Mouse (Mus musculus) hindbrain, embryonic 15.5 days (tissue): ENCODE data around the gene Rtkn2. TPM values are rescaled to one million over a fixed set of nuclear protein-coding genes. Genes with fewer than 3 reads are reported as not detected.

Source experiments
- ATAC-seq: fragments of 200-750 bp; cut with Nextera tagmentation; 2 replicates; pipeline ENCODE4 v1.8.0; 2017; ENCODE audit warnings: low read depth, moderate number of reproducible peaks, moderate TSS enrichment; ENCODE audit not compliant: low FRiP score
- H3K27ac ChIP-seq: fragments of 300-500 bp; sonication (generic); replicated peaks from 2 replicates; pipeline ENCODE4 v1.5.1; 2015; ENCODE audit warnings: mild to moderate bottlenecking, inconsistent platforms
- H3K27me3 ChIP-seq: fragments of 300-500 bp; sonication (generic); 2 replicates; pipeline ENCODE4 v1.6.1; 2015; ENCODE audit warnings: control low read depth, inconsistent platforms
- H3K36me3 ChIP-seq: fragments of 300-500 bp; sonication (generic); 2 replicates; pipeline ENCODE4 v1.6.1; 2015; ENCODE audit warnings: control low read depth, inconsistent platforms
- H3K4me1 ChIP-seq: fragments of 300-500 bp; sonication (generic); replicated peaks from 2 replicates; pipeline ENCODE4 v1.6.1; 2015; ENCODE audit warnings: control low read depth, inconsistent platforms
- H3K4me2 ChIP-seq: fragments of 300-500 bp; sonication (generic); 2 replicates; pipeline ENCODE4 v1.6.1; 2015; ENCODE audit warnings: moderate library complexity, mild to moderate bottlenecking, inconsistent platforms
- H3K4me3 ChIP-seq: fragments of 300-500 bp; sonication (generic); 2 replicates; pipeline ENCODE4 v1.5.1; 2015; ENCODE audit warnings: mild to moderate bottlenecking, inconsistent platforms
- H3K9ac ChIP-seq: fragments of 300-500 bp; sonication (generic); 2 replicates; pipeline ENCODE4 v1.6.1; 2015; ENCODE audit warnings: inconsistent platforms
- H3K9me3 ChIP-seq: fragments of 300-500 bp; sonication (generic); 2 replicates; pipeline ENCODE4 v1.6.1; 2016; ENCODE audit warnings: control low read depth, inconsistent platforms
- WGBS: fragments of 180-500 bp; shearing (Covaris S2); methylation state at CpG from one replicate; pipeline ENCODE4 v1.1.7; 2015; 5-methylcytosine and 5-hydroxymethylcytosine counted together
- polyA plus RNA-seq: library from polyadenylated mRNA; unstranded; fragments of >200 nt; fragmentation: Nextera tagmentation; extraction: Ambion mirVana; gene quantifications from 2 replicates; pipeline ENCODE4 v1.2.1, GENCODE M21; 2015

Gene Rtkn2
- polyA plus RNA-seq, 1 experiment from 2014 or later, result 4.3 TPM

DNA sequence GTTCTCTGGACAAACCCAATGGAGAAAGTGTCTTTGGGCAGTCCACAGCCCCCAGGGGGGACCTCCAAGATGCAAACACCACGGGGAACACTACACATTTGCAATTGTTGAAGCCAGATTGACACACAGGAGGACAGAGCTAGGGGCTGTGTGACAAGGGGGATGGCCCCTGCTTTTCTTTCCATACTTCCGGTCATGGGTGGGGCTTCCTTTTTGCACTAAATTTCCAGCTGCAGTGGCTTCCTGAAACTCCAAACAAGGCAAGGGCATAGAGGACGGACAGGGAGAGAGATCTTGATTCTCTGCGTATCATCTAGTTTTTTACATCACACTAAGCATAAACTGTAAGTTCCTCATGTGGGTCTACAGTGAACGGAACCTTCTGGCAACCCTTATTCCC lies 88.6 kb downstream of the Rtkn2 start:
- H3K27ac ChIP-seq, result no peak overlapping the region
- WGBS, result 82% methylated on average over 5 of the region's 5 CpGs
- H3K9me3 ChIP-seq, result no peaks in the 10 kb centered on the region
- peaks cover 14% of the 10 kb centered on the region for H3K4me1 ChIP-seq
- no peaks in the 10 kb centered on the region for H3K36me3 ChIP-seq
- H3K9ac ChIP-seq, result no peak overlapping the region
- no peak for ATAC-seq
- H3K4me2 ChIP-seq, result no peak overlapping the region
- no peaks in the 10 kb centered on the region for H3K27me3 ChIP-seq
- no peak overlapping the region for H3K4me3 ChIP-seq

DNA sequence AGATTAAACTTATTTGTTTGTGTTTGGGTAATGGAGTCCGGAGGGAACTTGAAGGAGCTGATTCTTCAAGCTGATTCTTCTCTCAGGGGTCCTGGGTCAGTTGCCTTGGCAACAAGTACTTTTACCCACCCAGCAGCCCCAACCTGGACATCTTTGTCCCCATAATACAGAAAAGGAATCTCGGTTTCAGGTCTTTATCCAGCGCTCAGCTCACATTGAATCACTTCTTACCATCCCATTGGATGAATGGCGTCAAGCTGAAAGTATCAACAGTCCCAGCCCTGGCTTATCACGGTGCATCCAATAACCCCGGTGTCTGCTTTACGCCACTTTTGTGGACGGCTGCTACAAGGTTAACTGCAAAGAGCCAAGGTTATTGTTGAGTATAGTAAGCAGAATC lies 89.1 kb downstream of the Rtkn2 start:
- H3K9me3 ChIP-seq, result no peaks in the 10 kb centered on the region
- no peak overlapping the region for H3K4me2 ChIP-seq
- H3K9ac ChIP-seq, result no peak overlapping the region
- no peaks in the 10 kb centered on the region for H3K27me3 ChIP-seq
- no peaks in the 10 kb centered on the region for H3K36me3 ChIP-seq
- H3K27ac ChIP-seq, result no peak overlapping the region
- no peak for ATAC-seq
- H3K4me3 ChIP-seq, result no peak overlapping the region
- WGBS, result 84% methylated on average over 8 of the region's 8 CpGs
- H3K4me1 ChIP-seq, result peaks cover 14% of the 10 kb centered on the region

DNA sequence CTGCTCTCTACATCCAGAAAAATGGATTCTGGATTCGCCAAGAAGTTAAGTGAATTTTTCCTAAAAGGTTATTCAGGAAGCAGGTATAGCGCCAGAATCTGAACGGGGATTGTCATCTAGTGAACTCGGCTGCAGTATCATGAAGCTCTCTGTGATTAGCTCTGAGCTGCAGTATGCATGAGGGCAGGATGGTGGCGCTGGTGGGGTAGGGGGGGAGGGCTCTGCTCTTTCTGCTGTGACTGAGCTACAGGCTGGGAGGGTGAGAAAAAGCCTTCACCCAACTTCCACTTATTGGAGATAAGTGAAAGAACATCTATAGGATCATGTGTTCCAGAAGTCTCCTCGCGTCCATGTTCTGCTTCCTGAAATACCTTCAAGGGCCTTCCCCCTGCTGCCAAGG lies 91.7 kb downstream of the Rtkn2 start:
- Histone ChIP-seq H3K4me2 (no peak overlapping the region), H3K27ac (no peak overlapping the region), H3K9me3 (no peaks in the 10 kb centered on the region), H3K4me1 (no peaks in the 10 kb centered on the region), H3K4me3 (no peak overlapping the region), H3K9ac (no peak overlapping the region), H3K36me3 (no peaks in the 10 kb centered on the region), H3K27me3 (no peaks in the 10 kb centered on the region)
- no peak for ATAC-seq
- 86% methylated on average over 7 of the region's 7 CpGs for WGBS

DNA sequence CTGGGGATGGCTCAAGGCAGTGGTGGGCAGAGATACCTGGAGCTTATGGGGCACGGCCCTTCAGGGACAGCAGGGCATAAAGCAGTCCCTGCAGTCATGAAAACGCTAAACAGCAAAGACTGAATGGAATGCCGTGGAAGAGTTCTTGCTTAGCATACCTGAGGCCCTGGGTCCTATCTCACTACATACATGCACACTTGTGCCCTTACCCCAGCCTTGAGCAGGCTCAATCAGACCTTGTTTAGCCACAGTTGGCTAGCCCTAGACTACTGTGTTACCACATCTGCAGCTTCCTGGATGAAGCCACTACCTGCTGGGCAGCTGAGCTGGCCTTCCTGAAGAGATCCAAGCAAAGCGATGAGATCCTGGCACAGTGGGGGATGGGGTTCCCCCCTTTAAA lies 93.3 kb downstream of the Rtkn2 start:
- no peak overlapping the region for H3K27ac ChIP-seq
- H3K9me3 ChIP-seq, result no peaks in the 10 kb centered on the region
- no peaks in the 10 kb centered on the region for H3K36me3 ChIP-seq
- WGBS, result 85% methylated on average over 4 of the region's 4 CpGs
- no peaks in the 10 kb centered on the region for H3K4me1 ChIP-seq
- H3K9ac ChIP-seq, result no peak overlapping the region
- ATAC-seq, result no peak
- no peak overlapping the region for H3K4me3 ChIP-seq
- H3K4me2 ChIP-seq, result no peak overlapping the region
- no peaks in the 10 kb centered on the region for H3K27me3 ChIP-seq

DNA sequence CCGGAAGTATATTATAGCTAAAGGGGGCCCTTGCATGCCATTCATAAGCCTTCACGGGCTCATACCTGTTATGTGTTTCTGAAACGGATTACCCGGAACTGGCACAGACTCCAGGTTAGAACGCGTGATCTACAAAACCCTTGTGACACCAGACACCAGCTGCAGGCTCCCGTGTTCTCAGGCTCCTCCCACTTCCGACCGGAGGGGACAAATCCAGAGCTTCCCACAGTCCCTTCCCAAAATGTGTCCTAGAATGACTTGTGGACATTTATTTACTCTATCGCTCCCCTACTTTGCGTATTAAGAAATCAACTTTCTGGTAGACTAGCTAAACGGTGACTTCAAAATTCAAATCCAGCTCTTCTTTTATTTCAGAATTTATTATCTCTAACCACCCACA lies 94.9 kb downstream of the Rtkn2 start:
- Histone ChIP-seq H3K4me3 (no peak overlapping the region), H3K27me3 (no peaks in the 10 kb centered on the region), H3K27ac (no peak overlapping the region), H3K9me3 (no peaks in the 10 kb centered on the region), H3K9ac (no peak overlapping the region), H3K4me1 (no peaks in the 10 kb centered on the region), H3K4me2 (no peak overlapping the region), H3K36me3 (no peaks in the 10 kb centered on the region)
- WGBS, result 91% methylated on average over 12 of the region's 12 CpGs
- ATAC-seq, result no peak

DNA sequence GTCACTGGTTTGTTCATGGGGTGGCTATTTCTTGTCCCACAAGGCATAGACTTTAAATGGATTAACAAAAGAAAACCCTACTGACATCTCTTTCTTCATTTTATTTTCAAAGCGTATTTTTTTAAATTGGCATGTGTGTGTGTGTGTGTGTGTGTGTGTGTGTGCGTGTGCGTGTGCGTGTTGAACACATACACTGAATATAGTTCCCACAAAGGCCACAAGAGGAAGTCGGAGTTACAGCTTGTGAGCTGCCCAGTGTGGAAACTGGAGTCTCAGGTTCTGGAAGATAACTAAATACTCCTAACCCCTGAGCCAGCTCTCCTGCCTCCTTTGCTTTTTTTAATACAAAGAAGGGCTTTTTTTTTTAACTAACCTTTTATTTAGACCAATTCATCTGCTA lies 95.8 kb downstream of the Rtkn2 start:
- no peaks in the 10 kb centered on the region for H3K4me1 ChIP-seq
- ATAC-seq, result no peak
- WGBS, result 94% methylated on average over 5 of the region's 5 CpGs
- H3K9ac ChIP-seq, result no peak overlapping the region
- no peaks in the 10 kb centered on the region for H3K36me3 ChIP-seq
- H3K4me2 ChIP-seq, result no peak overlapping the region
- no peak overlapping the region for H3K27ac ChIP-seq
- no peaks in the 10 kb centered on the region for H3K9me3 ChIP-seq
- no peak overlapping the region for H3K4me3 ChIP-seq
- no peaks in the 10 kb centered on the region for H3K27me3 ChIP-seq

DNA sequence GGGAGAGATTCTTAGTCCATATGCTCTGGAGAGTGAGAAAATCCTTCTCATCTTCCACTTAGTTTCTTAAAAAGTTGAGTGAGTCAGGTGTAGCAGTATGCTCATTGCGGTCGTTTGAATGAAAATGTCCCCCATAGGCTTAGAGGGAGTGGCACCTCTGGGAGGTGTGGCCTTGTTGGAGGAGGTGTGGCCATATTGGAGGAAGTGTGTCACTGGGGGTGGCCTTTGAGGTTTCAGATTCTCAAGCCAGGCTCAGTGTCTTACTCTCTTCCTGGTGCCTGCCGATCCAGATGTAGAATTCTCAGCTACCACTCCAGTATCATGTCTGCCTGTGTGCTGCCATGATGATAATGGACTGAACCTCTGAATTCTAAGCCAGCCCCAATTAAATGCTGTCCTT lies 99.3 kb downstream of the Rtkn2 start:
- 93% methylated on average over 3 of the region's 3 CpGs for WGBS
- no peaks in the 10 kb centered on the region for H3K36me3 ChIP-seq
- H3K4me3 ChIP-seq, result no peak overlapping the region
- no peaks in the 10 kb centered on the region for H3K27me3 ChIP-seq
- no peaks in the 10 kb centered on the region for H3K4me1 ChIP-seq
- H3K9ac ChIP-seq, result no peak overlapping the region
- H3K27ac ChIP-seq, result no peak overlapping the region
- H3K4me2 ChIP-seq, result no peak overlapping the region
- ATAC-seq, result no peak
- H3K9me3 ChIP-seq, result no peaks in the 10 kb centered on the region

DNA sequence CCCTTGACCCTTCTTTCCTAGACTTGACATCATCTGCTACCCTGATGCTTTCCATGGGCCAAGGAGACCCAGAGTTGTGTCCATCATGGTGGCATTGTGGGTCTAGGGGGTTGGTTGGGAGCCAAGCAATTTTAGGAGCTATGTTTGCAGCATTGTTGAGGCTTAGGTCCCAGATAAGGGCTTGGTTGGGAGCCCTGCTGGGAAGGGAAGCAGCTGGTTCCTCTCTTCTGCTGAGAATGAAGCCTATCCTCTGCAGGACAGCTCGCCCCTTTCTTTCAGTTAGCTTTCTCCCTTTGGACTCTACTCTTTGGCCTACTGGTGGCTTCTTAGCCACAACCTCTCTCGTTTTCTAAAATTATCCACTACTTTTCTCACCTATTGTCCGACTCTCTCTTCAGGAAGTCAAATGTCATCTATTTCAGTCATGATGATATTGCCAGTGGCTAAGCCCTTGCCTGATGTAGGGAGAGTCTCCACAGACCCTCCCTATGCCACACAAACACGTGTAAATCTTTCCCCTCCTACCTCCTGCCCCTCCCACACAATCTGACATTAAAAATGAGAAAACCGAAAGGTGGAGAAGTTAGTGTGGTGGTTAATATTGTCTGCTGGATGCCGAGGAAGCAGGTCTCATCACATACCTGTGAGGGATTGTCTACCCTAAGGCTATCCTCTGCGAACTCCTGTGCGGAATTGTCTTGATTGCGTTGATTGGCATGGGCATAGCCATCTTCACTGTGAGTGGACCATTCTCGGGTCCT lies 100.7 kb downstream of the Rtkn2 start:
- Histone ChIP-seq H3K9me3 (no peaks in the 10 kb centered on the region), H3K27ac (no peak overlapping the region), H3K27me3 (no peaks in the 10 kb centered on the region), H3K36me3 (no peaks in the 10 kb centered on the region), H3K4me2 (no peak overlapping the region), H3K4me1 (no peaks in the 10 kb centered on the region), H3K9ac (no peak overlapping the region), H3K4me3 (no peak overlapping the region)
- 89% methylated on average over 10 of the region's 10 CpGs for WGBS
- ATAC-seq, result no peak

DNA sequence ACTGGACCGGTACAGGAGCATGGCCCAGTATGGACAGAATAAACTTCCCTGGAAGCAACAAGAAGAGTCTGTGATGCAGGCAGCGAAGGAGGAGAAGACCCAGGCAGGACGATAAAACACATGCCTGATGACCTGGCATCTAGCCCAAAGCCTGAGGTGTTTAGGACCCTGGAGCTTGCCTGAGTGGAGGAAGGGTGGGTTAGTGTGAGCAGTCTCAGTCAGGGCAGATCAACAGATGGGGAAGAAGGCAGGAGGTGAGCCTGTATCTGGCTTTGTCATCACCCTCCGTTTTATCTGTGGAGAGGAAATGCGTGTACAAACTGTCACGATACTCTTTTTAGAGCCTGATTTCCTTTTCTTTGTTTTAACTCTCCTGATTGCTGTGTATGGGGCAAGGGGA lies 102.3 kb downstream of the Rtkn2 start:
- H3K4me1 ChIP-seq, result no peaks in the 10 kb centered on the region
- 64% methylated on average over 6 of the region's 6 CpGs for WGBS

DNA sequence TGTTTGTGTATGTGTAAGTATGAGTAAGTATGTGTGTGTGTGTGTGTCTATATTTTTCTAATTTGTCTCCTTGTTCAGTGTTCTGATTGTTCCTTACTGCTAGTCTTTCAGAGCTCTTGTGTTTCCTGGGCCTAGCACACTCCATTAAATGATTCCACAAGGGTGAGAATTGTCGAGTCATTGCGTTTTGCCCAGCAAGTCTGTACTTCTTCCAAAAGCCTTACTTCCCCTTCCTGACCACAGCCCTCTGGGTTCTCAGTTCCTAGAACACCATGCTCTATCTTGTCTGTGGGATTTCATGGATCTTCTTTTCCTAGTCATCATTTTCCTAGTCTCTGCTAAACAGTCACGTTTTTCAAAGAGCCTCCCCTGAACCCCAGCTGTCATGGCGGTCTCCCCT lies 106.2 kb downstream of the Rtkn2 start:
- H3K4me1 ChIP-seq, result no peaks in the 10 kb centered on the region
- H3K9me3 ChIP-seq, result no peaks in the 10 kb centered on the region
- H3K36me3 ChIP-seq, result no peaks in the 10 kb centered on the region
- no peaks in the 10 kb centered on the region for H3K27me3 ChIP-seq
- no peak overlapping the region for H3K4me3 ChIP-seq
- no peak for ATAC-seq
- no peak overlapping the region for H3K4me2 ChIP-seq
- H3K9ac ChIP-seq, result no peak overlapping the region
- H3K27ac ChIP-seq, result no peak overlapping the region
- WGBS, result 82% methylated on average over 4 of the region's 4 CpGs

More for the DNA sequence above, 102.3 kb downstream of the Rtkn2 start:
- Histone ChIP-seq H3K9ac (no peak overlapping the region), H3K9me3 (no peaks in the 10 kb centered on the region), H3K27ac (no peak overlapping the region), H3K27me3 (no peaks in the 10 kb centered on the region), H3K36me3 (no peaks in the 10 kb centered on the region), H3K4me3 (no peak overlapping the region), H3K4me2 (no peak overlapping the region)
- ATAC-seq, result no peak

DNA sequence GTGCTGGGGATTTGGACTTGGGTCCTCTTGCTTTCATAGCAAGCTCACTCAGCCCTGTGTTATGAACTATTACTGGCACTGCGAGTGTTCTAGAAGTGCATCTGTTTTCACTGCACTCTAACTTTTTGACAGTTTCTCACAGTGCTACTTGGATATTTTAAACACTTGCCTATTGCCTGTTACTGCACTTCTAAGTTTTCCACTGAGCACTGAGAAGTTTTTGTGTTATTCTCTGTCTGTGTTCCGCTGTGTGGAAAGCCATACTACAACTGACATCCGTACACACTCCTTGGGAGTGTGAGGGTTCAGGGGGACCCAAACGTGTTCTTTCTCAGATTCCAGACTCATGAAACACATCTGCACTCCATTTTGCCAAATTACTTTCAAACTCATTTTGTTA lies 107.6 kb downstream of the Rtkn2 start:
- no peak for ATAC-seq
- Histone ChIP-seq H3K9ac (no peak overlapping the region), H3K27ac (no peak overlapping the region), H3K36me3 (no peaks in the 10 kb centered on the region), H3K4me1 (no peaks in the 10 kb centered on the region), H3K27me3 (no peaks in the 10 kb centered on the region), H3K9me3 (no peaks in the 10 kb centered on the region), H3K4me2 (no peak overlapping the region), H3K4me3 (no peak overlapping the region)
- WGBS, result 79% methylated on average over 4 of the region's 4 CpGs

DNA sequence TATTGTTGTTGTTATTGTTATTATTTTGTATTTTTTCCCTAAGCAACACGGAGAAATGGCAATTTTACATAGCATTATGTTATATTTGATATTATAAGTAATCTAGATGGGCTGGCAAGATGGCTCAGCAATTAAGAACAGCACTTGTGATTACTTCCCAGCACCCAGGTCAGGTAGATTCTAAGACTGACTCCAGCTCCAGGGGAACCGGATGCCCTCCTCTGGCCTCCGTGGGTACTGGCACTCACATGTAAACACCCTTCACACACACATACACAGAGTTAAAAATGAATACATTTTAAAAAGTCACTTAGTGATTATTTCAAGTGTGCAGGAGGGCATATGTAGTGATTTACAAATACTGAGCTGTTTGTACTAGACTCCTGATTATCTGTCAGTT lies 108.4 kb downstream of the Rtkn2 start:
- no peak overlapping the region for H3K4me2 ChIP-seq
- H3K36me3 ChIP-seq, result no peaks in the 10 kb centered on the region
- 86% methylated on average over 3 of the region's 3 CpGs for WGBS
- no peaks in the 10 kb centered on the region for H3K27me3 ChIP-seq
- no peak overlapping the region for H3K27ac ChIP-seq
- no peak overlapping the region for H3K9ac ChIP-seq
- no peaks in the 10 kb centered on the region for H3K4me1 ChIP-seq
- H3K4me3 ChIP-seq, result no peak overlapping the region
- H3K9me3 ChIP-seq, result no peaks in the 10 kb centered on the region
- ATAC-seq, result no peak
